Mouse (Mus musculus) hindbrain, postnatal 0 days (tissue): ENCODE measurements at regions not wholly inside any gene's neighbourhood (a gene's known extent, or its start where the extent isn't known, plus 50 kb on each side); places are given as distances from the start of the nearest gene placed in this dataset.

ENCODE experiments used
- ATAC-seq: fragments of 200-750 bp; cut with Nextera tagmentation; 2 replicates; pipeline ENCODE4 v1.8.0; 2017; ENCODE audit warnings: mild to moderate bottlenecking, moderate TSS enrichment, moderate library complexity
- DNase-seq: peaks from one replicate; pipeline ENCODE4 v3.0.0-alpha.2; 2015; ENCODE audit warnings: low spot score
- H3K27ac ChIP-seq: fragments of 300-500 bp; sonication (generic); 2 replicates; pipeline ENCODE4 v1.5.1; 2014; ENCODE audit warnings: mild to moderate bottlenecking
- H3K27me3 ChIP-seq: fragments of 300-500 bp; sonication (generic); 2 replicates; pipeline ENCODE4 v1.6.1; 2014; ENCODE audit warnings: low read length, mixed read lengths; ENCODE audit not compliant: insufficient read depth
- H3K36me3 ChIP-seq: fragments of 300-500 bp; sonication (generic); 2 replicates; pipeline ENCODE4 v1.6.1; 2014; ENCODE audit warnings: low read length, mixed read lengths; ENCODE audit not compliant: insufficient read depth
- H3K4me1 ChIP-seq: fragments of 300-500 bp; sonication (generic); 2 replicates; pipeline ENCODE4 v1.6.1; 2014; ENCODE audit warnings: antibody characterized with exemption, low read length, mixed read lengths; ENCODE audit not compliant: insufficient read depth
- H3K4me2 ChIP-seq: fragments of 300-500 bp; sonication (generic); 2 replicates; pipeline ENCODE4 v1.6.1; 2014; ENCODE audit warnings: low read depth, mild to moderate bottlenecking, low read length, moderate library complexity, mixed read lengths
- H3K4me3 ChIP-seq: fragments of 300-500 bp; sonication (generic); 2 replicates; pipeline ENCODE4 v1.5.1; 2014; ENCODE audit warnings: low read length
- H3K9ac ChIP-seq: fragments of 300-500 bp; sonication (generic); replicated peaks from 2 replicates; pipeline ENCODE4 v1.6.1; 2014; ENCODE audit warnings: mild to moderate bottlenecking, low read length, moderate library complexity, mixed read lengths
- H3K9me3 ChIP-seq: fragments of 300-500 bp; sonication (generic); 2 replicates; pipeline ENCODE4 v1.6.1; 2016; ENCODE audit warnings: low read length, mixed read lengths
- CTCF ChIP-seq: IDR thresholded peaks from 2 replicates; pipeline ENCODE4 v1.5.1; 2016; ENCODE audit warnings: antibody characterized with exemption, control low read depth, low read depth
- WGBS: fragments of 180-500 bp; shearing (Covaris S2); extraction: QIAGEN DNeasy Blood & Tissue Kit; methylation state at CpG from one replicate; pipeline ENCODE4 v1.1.7; 2014; 5-methylcytosine and 5-hydroxymethylcytosine counted together

DNA sequence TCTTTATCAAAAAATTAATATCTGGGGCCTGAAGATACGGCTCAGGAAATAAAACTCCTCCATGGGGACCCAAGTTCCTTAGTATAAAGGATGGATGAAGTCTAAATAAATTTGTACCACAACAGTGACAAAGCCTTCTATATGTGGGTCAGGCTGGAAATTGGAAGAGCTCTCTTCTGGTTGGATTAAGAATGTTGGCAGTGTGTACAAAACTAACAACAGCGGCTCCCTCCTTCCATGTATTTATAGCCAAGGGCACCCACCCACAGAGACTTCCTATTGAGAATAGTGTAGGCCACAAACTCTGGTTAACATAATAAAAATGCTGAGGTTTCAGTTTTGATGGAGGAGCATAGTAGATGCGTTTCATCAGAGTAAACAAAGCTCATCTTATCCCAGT lies 304.8 kb upstream of the Fshr start:
- WGBS: 72% methylated on average over 3 of the region's 3 CpGs
- Histone ChIP-seq H3K27me3 (no peaks in the 10 kb centered on the region), H3K4me3 (no peak overlapping the region), H3K27ac (no peak overlapping the region), H3K9me3 (no peaks in the 10 kb centered on the region), H3K4me1 (no peaks in the 10 kb centered on the region), H3K36me3 (no peaks in the 10 kb centered on the region), H3K9ac (no peak overlapping the region), H3K4me2 (no peak overlapping the region)
- no peak for DNase-seq
- TF ChIP-seq CTCF: no peak
- ATAC-seq: no peak

DNA sequence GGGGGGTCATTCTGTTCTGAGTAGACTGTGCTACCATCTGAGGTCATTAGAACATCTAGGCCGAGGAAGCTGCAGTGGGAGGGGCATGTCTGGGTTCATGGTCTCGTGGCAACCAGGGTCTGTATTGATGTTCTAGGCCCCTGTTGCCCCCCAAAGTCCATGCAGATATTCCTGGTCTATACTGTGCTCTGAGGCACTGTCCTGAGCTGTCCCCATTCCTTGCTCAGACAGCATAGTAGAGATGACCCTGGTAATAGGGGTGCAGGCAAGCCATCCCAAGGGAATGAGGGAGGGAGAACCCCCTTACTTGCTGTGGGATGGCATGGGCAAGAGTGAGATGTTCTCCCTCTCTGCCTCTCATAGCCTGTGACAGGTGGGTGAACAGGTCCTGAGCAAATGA lies 293.1 kb upstream of the Fshr start:
- H3K4me1 ChIP-seq: no peaks in the 10 kb centered on the region
- DNase-seq (no peak), ATAC-seq (no peak)
- no peak overlapping the region for H3K9ac ChIP-seq
- TF ChIP-seq CTCF: no peak
- H3K4me3 ChIP-seq: no peak overlapping the region
- no peaks in the 10 kb centered on the region for H3K27me3 ChIP-seq
- no peak overlapping the region for H3K4me2 ChIP-seq
- H3K9me3 ChIP-seq: no peaks in the 10 kb centered on the region
- 80% methylated on average over 2 of the region's 2 CpGs for WGBS
- H3K36me3 ChIP-seq: no peaks in the 10 kb centered on the region
- no peak overlapping the region for H3K27ac ChIP-seq

DNA sequence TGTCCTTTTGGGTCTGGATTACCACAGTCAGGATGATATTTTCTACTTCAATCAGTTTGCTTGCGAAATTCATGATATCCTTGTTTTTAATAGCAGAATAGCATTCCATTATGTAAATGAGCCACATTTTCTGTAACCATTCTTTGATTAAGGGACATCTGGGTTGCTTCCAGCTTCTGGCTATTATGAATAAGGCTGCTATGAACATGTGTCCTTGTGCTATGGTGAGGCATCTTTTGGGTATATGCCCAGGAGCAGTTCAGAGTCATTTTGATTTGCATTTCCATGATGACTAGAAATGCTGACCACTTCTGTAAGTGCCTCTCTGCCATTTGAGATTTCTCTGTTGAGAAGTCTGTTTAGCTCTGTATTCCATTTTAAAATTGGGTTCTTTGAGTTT lies 266.0 kb upstream of the Fshr start:
- Histone ChIP-seq H3K4me1 (no peaks in the 10 kb centered on the region), H3K36me3 (no peaks in the 10 kb centered on the region), H3K27me3 (no peaks in the 10 kb centered on the region), H3K4me3 (no peak overlapping the region), H3K9me3 (no peaks in the 10 kb centered on the region), H3K27ac (no peak overlapping the region), H3K4me2 (no peak overlapping the region), H3K9ac (no peak overlapping the region)
- no peak for TF ChIP-seq CTCF
- no peak for DNase-seq
- no peak for ATAC-seq
- WGBS: 93% methylated on average over 1 of the region's 1 CpGs

DNA sequence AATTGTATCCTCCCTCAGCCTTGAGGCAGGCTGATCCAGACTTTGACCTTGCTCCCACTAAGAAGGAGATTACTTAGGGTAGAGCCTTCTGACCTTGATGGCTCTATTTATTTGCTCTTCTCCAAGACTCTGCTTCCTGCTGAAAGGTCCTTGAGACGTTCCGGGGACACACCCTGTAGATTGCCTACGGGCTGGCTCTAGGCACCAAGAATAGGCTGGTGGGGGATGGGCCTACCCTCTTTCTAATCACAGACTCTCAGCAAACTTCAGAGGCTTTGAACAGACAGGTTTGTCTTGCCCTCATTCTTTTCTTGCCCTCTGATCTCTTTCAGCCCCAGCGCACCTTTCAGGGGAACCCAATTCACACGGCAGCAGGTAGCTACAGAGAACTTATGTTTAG lies 265.4 kb upstream of the Fshr start:
- ATAC-seq: no peak
- Histone ChIP-seq H3K4me1 (no peaks in the 10 kb centered on the region), H3K9ac (no peak overlapping the region), H3K4me2 (no peak overlapping the region), H3K4me3 (no peak overlapping the region), H3K27ac (no peak overlapping the region), H3K36me3 (no peaks in the 10 kb centered on the region), H3K27me3 (no peaks in the 10 kb centered on the region), H3K9me3 (no peaks in the 10 kb centered on the region)
- no peak for TF ChIP-seq CTCF
- no peak for DNase-seq
- WGBS: 80% methylated on average over 5 of the region's 5 CpGs

DNA sequence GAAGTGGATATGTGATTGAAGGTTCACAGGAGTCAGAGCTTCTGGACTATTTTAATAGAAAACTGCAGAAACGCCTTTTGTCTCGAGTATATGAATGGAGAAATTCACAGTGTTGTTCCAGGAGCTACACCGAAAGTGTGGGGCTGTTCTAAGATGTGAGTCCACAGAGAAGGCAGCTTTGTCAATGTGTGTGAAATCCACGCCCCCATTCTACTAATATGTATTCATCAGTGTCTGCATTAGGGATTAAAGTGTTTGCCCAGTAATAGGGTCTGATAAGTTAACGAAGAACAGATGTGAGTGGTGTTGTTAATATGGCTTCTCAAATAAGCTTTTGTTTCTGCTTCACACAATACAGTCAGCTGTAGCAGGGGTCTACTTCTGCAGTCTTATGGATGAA lies 260.0 kb upstream of the Fshr start:
- H3K9ac ChIP-seq: no peak overlapping the region
- H3K4me3 ChIP-seq: no peak overlapping the region
- no peak for DNase-seq
- WGBS: 68% methylated on average over 5 of the region's 5 CpGs
- no peak overlapping the region for H3K27ac ChIP-seq
- no peak overlapping the region for H3K4me2 ChIP-seq
- H3K9me3 ChIP-seq: no peaks in the 10 kb centered on the region
- H3K4me1 ChIP-seq: no peaks in the 10 kb centered on the region
- TF ChIP-seq CTCF: no peak
- H3K36me3 ChIP-seq: no peaks in the 10 kb centered on the region
- H3K27me3 ChIP-seq: no peaks in the 10 kb centered on the region
- ATAC-seq: no peak

DNA sequence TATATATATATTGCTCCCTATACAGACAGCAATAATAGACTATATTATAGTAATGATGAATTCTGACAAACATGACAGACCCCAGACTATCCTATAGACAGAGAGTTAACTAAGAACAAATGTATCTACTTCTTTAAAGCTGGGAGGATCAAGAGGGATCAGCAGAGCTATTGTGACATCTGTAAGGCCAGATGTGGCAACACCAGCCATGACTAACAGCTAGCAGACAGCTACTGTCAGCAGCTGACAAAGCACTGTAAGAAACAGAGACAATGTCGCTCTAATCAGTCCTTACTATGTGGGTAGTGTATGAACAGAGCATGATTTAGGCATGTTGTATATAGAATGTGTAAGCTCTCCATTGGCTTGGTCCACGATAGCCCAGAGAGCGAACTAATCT lies 253.8 kb upstream of the Fshr start:
- DNase-seq: no peak
- Histone ChIP-seq H3K4me1 (no peaks in the 10 kb centered on the region), H3K36me3 (no peaks in the 10 kb centered on the region), H3K4me3 (no peak overlapping the region), H3K9me3 (no peaks in the 10 kb centered on the region), H3K27ac (no peak overlapping the region), H3K27me3 (no peaks in the 10 kb centered on the region), H3K9ac (no peak overlapping the region), H3K4me2 (no peak overlapping the region)
- no peak for ATAC-seq
- 92% methylated on average over 3 of the region's 3 CpGs for WGBS
- TF ChIP-seq CTCF: no peak

DNA sequence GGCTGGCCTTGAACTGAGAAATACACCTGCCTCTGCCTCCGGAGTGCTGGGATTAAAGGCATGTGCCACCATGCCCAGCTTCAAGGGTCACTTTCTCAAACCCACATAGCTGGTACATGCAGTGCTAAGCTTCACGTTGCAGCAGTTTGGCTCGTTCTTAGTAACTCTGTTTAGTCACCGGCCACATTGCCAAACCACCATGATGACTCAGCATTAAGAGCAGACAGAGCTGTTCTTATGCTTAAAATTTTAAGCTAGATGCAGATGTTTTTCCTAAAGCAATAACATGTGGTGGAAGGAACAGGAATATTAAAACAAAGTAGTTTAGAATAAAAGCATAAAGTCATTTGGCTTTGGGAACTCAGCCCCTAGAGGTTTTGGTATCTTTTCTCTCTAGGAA lies 250.2 kb upstream of the Fshr start:
- no peak for ATAC-seq
- no peaks in the 10 kb centered on the region for H3K27me3 ChIP-seq
- TF ChIP-seq CTCF: no peak

More for the DNA sequence above, 250.2 kb upstream of the Fshr start:
- Histone ChIP-seq H3K9ac (no peak overlapping the region), H3K27ac (no peak overlapping the region), H3K4me3 (no peak overlapping the region), H3K4me1 (no peaks in the 10 kb centered on the region), H3K4me2 (no peak overlapping the region), H3K9me3 (no peaks in the 10 kb centered on the region), H3K36me3 (no peaks in the 10 kb centered on the region)
- 87% methylated on average over 4 of the region's 4 CpGs for WGBS
- DNase-seq: no peak
